Mouse (Mus musculus) fibroblast of lung, adult 2 months (primary cell): ENCODE measurements around the gene Kif13a.
A peak's percentile ranks its signal among the peaks of the same experiment; 100 is the strongest.

ENCODE experiments used
- DNase-seq: peaks from one replicate; pipeline ENCODE4 v3.0.0-alpha.2; 2011; ENCODE audit warnings: low read depth

Kif13a gene

DNA sequence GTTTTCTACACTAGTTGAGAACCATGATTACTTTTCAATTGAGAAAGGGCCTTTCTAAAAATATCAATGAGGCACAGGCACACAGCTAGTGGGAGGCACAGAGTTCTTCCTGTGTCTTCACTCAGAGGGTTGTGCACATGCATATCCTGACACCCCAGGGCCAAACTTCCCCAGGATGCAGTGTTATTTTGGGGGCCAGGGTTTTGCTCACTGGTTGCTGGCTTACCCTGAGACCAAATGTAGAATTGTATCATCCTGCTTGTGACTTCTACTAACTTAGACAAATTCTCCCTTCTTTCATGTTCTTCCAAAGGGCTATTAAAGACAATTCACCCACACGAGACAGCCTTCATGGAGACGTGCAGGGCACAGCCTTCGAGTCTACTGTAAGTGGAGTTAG is 45.7 kb downstream of the Kif13a start:
- DNase-seq = no peak

DNA sequence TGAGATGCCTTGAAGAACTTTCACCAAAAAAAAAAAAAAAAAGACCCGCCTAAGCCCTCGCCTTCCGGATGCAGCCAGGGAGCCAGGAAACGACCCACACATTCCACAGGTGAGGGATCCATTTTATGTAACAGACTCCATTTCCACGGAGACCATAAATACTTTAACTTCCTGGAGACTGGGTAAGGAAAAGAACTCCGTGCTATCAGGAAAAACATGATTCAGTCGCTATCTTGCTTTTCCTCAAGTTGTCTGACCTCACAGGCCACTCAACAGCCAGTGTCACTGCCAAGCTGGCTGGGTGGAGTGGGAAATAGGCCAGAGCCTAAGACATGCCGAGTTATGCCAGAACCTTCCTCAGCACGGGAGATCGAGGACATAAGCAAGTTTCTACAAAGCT is 46.3 kb downstream of the Kif13a start:
- DNase-seq = peak; percentile 23

DNA sequence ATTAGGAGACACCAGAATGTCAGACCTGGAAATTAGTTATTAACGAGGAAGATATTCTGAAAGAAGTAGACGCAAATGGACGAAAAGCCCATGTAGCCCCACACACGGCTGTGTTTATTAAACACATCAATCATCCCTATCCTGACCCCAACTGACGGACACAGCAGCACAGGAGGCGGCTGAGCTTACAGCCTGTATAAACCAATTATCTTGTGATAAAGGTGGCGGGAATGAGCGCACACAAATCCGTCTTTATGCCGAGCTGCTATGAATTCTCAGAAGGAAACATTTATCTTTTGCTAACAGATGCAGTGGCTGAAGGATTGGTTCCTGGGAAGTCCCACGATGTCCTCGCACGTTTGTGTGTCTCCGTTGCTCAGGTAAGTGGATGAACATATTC is 48.9 kb downstream of the Kif13a start:
- DNase-seq = no peak

DNA sequence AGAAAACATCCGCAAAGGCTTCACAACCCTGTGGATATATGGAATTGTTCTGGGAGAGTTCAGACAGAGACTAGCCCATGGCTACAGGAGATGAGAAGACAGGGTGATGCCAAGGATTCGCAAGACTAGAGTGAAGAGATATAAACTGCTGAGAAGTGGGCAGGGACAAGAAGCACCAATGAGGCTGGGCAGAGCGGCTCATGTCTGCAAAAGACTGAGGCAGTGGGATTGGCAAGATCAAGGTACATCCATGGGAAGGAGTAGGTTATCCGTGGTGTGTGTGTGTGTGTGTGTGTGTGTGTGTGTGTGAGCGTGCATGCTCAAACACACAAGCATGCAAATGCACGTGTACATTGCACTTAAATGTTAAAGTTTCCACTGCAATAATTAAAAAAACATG is 49.4 kb downstream of the Kif13a start:
- DNase-seq = no peak

DNA sequence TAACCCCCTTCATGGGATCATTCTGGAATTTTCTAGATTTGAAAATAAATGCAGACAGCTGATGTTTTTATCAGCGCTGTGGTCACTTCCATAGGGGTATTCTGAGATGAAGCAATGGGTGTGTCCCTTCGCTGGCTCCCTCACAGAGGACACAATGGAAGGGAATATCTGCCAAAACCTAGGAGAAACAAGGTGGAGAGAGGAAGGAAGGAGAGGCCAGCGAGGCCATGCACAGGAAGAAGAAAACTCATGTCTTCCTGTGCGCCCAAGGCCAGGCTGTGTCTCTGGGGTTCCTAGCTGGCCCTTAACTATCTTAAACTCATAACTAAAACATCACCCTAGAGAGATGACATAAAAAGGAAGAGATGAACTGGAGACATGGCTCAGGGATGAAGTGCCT is 52.6 kb downstream of the Kif13a start:
- DNase-seq = no peak

DNA sequence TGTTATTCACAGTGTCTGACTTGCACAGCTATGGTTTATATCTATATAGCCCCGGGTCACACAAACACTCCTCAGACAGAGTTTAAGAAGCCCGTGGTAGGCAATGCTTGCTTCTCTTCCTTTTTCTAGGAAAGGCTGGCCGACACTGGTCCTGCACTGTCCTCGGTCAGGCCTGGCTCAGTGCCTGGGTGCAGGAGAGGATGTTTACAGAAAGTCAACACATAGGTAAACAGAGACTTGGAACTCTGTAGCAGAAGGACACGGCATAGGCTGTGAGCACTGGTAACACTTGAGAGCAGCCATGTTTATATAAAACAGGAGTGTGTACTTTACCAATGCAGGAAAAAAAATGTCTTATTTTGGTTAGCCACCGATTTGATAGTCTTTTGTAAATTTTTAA is 54.3 kb downstream of the Kif13a start:
- no peak for DNase-seq

DNA sequence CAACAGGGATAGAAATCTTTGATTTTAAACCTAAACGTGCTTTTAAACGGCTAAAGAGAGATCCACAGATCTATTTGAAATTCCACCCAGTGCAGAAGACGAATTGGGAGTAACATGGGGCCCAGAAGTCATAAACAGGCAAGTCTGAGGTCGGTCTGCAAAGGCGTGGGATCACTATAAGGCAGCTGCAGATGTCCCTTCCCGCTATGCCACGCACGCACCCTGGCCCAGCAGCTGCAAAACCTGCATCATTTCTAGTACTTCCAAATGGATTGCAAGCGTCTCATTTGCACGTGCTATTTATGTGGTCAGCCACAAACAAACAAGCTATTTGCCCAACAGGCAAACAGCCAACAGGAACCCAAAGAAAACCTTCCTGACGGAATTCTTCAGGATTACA is 56.9 kb downstream of the Kif13a start:
- no peak for DNase-seq

DNA sequence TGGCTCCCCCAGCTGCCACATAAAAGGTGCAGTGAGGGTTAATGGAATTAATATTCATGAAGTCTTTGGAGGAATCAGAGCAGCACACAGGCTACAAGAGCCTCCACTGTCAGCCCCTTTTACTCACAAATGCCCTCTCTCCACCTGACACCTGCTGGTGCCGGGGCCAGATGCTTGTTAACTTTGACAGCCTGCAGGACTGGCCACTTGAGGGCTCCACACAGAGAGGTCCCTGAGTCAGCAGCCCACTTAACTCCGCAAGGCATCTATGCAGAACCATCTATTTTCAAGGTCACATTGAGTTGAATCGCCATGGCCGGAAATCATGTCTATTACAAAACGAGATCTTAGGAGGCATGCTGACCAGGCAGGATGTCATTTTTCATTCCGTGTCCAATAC is 57.5 kb downstream of the Kif13a start:
- no peak for DNase-seq

DNA sequence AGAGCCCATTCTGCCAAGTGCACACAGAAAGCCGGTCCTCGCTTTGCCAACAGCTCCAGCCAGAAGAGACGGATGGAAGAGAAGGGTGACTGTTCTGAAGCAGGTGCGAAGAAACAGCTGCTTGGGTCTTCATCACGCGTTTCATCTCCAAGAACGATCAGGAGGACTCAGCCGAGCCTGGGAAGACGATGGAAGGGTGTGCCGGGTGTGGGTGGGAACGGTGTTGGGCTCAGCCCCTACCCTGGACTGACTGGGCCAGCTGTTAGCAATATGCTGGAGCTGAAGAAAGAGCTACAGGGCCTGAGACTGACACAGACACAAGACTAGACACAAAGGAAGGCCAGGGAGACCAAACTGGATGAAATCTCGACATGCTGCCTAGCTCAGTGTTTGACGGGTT is 60.2 kb downstream of the Kif13a start:
- DNase-seq = no peak

DNA sequence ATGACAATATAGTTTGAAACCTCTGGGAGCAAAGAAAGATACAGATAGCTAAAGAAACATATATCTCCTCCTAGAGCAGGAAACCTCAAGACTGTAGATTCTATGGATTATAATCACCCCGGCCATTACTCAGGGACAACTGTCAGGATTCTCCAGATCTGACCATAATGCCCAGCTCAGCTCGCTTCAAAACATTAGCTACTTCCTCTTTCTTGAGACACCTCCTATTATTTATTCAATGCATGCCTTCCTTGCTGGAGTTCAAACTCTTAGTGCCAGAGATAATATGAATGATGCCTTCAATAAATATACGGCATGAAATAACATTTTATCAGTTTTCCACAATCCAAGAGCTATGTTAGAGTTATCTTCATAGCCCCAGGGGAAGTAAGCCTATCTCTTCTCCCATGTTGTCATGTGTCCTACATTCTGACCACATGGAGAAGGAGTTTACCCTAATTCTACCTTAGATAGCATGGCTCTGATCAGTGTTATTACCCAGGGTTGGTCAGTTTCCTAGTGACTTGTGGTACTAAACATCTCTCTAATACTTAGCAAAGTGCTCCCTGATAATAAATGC is 66.4 kb downstream of the Kif13a start:
- no peak for DNase-seq

DNA sequence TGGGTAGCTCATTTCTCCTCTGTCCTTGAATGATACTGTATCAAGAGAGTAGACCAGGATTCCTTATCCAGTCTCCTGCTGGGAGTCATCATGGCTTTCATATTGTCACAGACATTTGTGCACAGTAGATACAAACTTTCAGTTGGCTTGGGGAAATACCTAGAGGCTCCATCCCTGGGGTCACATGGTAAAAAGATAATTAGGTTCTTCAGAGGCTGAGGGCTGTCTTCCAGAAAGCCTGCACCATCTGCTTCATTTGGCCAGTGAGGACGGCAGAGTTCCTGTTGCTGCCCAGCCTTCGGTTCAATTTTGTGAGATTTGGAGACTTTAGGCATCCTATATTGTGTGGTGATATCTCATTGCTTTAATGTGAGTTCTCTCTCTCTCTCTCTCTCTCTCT is 69.8 kb downstream of the Kif13a start:
- no peak for DNase-seq

DNA sequence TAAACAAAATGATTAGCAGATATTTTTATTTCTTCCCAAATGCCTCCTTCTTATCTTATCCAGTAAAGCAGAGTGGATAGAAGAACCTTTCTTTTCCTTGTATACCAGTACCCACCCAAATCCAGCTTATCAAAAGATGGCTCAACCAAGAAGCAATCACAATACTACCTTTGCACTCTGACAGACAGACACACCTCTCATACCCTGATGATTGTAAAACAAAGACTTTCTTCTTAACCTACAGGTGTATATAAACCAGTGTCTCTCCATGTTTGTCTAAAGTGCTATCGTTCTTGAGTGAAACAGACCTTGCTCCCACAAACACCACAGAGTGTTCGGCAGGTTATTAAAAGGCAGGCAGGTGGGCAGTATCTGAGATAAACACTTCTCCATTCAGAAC is 70.5 kb downstream of the Kif13a start:
- DNase-seq = no peak

DNA sequence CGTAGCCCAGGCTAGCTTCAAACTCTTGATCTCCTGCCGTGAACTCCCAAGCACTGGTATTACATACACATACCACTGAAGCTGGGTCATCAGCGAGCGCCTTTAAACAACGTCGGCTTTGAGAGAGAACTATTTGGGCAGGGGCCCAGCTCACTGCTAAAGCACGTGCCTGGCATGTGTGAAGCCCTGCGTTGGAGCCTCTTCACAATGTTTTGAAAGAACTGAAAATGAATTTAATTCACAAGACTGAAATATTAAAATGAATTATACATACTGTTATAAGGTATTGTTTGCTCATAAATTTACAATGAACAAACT is 70.9 kb downstream of the Kif13a start:
- DNase-seq = no peak

DNA sequence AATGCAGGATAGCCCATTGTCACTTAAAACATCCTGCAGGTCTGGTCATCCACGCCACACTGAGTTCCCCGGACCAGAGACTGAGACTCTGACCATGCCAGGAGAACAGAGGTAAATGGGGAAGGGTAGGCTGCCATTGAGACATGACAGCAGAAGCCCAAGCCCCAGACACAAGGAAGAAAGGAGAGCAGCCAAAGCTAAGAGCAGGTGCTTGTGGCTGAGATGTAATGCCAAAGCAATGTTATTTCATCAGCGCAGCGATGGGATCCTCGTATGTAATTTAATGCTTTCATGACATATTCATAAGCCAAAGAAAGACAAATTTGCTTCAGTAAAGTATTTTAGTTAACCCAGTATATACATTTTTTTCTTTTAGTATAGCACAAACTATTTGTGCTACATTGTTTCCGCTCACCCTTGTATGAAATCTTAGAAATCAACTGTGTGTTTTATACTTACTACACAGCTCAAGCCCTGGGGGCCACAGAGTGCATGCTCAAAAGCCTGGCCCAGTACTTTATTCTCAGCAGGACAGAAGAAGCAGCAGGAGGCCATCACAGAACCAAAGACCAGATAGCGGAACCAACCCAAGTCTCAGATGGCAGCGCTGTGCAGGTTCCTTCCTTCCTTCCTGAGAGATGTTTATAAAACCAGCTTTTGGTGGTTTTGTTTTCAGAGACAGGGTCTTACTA is 71.4 kb downstream of the Kif13a start:
- DNase-seq = no peak

DNA sequence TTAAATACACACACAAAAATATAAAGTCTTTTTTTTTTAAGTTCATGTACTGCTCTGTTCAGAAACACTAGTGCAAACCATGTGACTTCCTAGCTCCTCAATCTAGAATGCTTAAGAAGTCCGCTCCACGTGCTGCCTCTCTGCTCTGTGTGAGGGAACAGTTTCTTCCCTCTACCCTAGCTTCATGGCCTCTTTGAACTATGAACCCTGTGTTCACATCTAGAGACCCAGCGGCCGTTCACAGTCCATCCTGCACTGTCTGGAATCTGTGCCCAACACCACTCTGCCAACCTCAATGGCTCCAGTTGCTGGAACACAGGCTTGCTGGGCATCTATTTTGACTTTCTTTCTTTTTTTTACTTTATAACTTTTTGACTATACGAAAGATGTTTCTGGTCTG is 75.2 kb downstream of the Kif13a start:
- DNase-seq = no peak

DNA sequence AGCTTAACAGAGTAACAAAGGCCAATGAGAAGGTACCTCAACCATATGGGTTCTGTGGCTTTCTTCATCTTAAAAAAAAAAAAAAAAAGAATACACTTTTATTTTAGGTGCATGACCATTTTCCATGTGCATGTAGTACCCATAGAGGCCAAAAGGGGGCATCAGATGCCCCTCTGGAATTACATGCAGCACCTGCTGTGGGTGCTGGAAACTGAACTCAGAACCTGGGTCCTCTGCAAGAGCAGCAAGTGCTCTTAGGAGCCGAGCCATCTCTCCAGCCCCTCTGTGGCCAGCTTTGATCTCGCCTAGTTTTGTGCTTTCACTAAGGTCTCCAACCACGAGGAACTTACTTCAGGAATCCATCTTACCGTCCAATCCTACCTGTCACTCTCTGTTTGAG is 77.2 kb downstream of the Kif13a start:
- DNase-seq = no peak

DNA sequence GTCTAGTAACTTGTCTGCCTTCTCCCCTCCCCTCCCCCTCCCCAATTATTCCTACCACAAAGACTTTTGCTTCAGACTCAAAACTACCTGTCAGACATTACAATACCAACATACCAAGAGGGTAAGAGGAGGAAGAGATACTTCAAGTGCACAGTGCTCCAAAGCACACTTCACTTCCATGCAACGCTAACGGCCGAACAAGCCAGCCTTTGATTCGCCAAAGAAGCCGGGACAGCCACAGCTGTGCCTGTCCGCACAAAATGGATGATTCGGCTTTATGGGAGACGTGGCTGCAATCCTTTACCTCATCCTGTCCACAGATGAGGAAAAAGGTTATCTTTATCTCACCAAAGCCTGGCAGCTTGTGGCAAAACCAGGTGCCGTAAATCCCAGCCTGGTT is 84.2 kb downstream of the Kif13a start:
- DNase-seq = no peak

DNA sequence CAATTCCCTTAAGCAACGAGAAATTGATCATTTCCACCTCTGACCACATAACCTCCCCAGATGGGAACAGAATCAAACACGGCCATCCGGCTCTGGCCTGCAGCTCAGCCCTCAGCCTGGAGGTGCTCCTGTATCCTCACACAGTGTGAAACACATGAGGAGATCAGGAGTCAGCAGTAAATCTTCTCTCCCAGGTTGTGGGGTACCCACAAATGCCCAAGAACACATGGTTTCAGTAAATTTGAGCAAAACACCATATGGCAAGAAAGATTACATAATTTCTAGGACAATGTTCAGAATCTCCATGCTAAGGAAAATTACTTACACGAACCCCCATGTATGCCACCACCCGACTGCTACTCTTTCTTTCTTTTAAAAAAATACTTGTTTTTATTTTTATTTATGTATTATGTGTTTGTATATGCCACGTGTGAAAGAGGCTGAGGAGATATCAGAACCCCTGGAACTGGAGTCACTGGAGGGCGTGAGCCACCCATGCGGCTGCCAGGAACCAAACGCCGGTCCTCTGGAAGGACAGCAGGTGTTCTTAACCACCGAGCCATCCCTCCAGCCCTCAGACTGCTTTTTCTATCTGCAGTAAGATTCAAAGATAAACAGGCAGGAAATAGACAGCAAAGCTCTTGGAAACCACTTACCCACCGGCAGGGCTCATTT is 85.0 kb downstream of the Kif13a start:
- no peak for DNase-seq

DNA sequence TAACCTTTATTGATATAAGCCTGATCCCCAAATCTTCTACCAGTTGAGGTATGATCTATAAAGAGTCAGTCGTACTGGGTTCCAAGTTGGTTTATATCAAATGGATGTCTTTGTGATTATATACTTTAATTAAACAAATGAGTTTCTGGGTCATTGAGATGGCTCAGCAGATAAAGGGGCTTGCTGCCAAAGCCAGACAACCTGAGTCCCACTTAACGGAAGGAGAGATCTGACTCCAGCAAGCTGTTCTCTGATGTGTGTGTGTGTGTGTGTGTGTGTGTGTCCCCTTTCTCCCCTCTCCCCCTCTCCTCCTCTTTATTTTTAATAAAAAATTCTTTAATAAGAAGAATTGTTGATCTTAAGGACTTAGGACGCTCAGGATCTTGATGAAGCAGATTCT is 86.0 kb downstream of the Kif13a start:
- no peak for DNase-seq

DNA sequence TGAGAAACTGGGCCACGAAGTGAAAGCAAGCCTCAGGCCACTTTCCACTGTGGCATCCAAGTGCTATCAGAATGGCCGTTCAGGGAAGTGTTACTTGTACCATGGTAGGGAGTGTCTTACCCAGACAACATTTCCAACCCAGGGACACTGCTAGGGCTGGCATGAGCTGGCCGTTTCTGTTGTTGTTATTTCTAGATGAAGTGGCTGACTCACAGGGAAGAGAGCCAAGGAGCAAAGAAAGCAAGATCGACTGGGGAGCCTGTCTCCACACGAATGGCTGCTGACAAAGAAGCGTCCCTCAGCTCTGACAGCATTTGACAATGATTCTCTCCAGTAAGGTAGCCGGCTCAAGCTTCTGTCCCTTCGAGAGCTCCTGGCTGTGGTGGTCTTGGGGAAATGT is 87.5 kb downstream of the Kif13a start:
- peak; percentile 72 for DNase-seq

DNA sequence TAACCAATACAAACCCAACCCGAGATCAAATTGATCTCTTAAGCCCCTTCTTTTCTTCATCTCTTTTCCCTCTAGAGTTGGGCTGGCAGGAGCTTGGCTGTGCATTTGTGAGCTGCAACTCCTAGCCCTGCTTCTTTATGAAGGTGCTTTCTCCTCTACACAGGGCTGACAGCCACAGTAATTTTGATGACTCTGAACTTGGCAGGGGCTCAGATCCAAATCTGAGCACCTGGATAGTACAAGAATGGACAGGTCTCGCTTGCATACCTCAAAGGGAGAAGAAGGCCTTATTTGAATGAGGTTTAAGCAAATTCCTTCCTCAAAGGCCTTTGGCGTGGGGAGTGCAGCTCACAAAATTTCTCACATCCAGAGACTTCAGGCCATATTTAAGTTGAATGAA is 88.0 kb downstream of the Kif13a start:
- no peak for DNase-seq

DNA sequence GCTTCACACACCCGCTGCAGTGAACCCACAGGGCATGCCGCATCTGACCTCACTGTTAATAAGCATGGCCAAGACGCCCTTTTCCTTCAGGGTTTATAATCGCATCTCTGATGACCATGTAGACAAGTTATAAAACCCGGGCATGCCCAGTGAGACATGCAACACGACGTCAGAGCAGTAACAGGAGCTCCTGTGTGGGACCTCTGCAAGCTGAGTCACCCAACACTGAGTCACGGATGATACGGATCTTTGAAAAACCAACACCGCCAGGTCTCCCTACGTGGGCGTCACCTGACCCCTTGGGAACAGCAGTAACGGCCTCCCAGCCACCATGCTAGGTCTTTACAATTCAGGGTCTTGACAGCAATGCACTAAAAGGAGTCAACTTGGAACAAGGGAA is 89.0 kb downstream of the Kif13a start:
- DNase-seq = no peak

DNA sequence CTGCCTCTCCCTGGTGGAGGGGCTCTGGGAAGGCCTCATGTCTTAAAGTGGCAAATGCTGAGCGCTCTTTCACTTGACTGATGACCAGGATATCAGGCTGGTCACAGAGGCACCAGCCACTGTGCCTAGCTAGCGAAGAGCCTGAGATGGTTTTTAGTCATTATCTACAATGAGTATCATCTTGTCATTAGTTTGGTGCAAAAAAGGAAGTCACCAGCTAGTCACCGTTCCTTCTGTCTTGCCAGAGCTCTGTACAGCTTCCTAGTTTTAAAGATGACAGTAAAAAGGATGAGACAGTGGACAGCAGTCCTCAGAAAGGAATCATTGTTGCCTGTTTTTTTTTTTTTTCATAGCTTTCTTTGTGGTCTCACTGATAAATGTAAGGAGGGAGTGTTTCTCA is 90.4 kb downstream of the Kif13a start:
- DNase-seq = no peak

DNA sequence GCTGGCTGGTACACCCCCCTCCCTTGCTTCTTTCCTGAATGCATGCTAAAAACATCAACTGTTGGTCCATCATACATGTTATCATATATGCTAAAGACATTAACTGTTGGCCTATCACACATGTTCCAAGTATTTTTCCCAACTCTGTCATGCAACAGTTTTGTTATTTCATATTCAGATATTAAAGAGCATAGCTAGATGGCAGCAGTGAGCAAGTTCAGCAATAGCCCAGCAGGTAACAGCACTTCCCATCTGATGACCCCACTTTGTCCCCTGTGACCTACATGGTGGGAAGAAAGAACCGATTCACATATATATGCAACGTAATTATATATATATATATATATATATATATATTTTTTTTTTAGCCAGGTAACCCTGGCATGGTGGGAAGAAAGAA is 91.1 kb downstream of the Kif13a start:
- DNase-seq = no peak
